Comparison of ENCODE assay signal across 9 mouse cellular contexts in genomic region chr10:99161987-99162582, GRCm38 (mm10). TPM values are rescaled to one million over a fixed set of nuclear protein-coding genes. Genes with fewer than 3 reads are reported as not detected.
DNase-seq lines count a peak whose midpoint lies in the region; ATAC-seq lines count a peak whose summit lies in the region.
"Had no signal": no experiment of that assay in that cellular context is flagged by ENCODE, and none has a peak within 500 bp of the region (broad histone marks: within the 10 kb centered on the region; RNA-seq: fewer than 3 reads in every experiment).

No protein-coding gene starts in this region.

- H3K27me3 ChIP-seq in kidney, embryonic 15.5 days = no peaks in the 10 kb centered on the region
- H3K27me3 ChIP-seq in forebrain, embryonic 13.5 days = no peaks in the 10 kb centered on the region
- H3K27me3 ChIP-seq: heart, embryonic 13.5 days had no signal

- peak; percentile 25 to 41 for DNase-seq in kidney, adult 8-10 months
- DNase-seq in T-cell, adult 2 months (ENCODE audit: low spot score) = peak; percentile 45
- DNase-seq in lung, postnatal 14 days = peak; percentile 51
- peak; percentile 30 to 33 for DNase-seq in thymus, postnatal 36 days
- DNase-seq in gastrocnemius, adult 8-10 months (ENCODE audit: low spot score in 2 of 2) = no peak

- no peak for ATAC-seq in kidney, embryonic 15.5 days (replicated peaks; ENCODE audit: low FRiP score)
- ATAC-seq in CD4-positive, CD25-positive, alpha-beta regulatory T cell, adult 4 months = peak; percentile 67
- ATAC-seq in forebrain, embryonic 13.5 days = 0 out of 2 replicates have a peak, but pooled peaks have one; percentile 48

- no peak overlapping the region for H3K4me3 ChIP-seq in kidney, embryonic 15.5 days (replicated peaks)
- no peak overlapping the region for H3K4me3 ChIP-seq in forebrain, embryonic 13.5 days
- H3K4me3 ChIP-seq: heart, embryonic 13.5 days had no signal

- H3K36me3 ChIP-seq in kidney, embryonic 15.5 days = peaks cover 11% of the 10 kb centered on the region; the same call in 1 of the 2 replicates
- peaks cover 1% of the 10 kb centered on the region; the same call in 1 of the 2 replicates for H3K36me3 ChIP-seq in forebrain, embryonic 13.5 days (ENCODE audit: poor library complexity, severe bottlenecking)

- no peak overlapping the region for H3K27ac ChIP-seq in kidney, embryonic 15.5 days
- 0 out of 2 replicates have a peak overlapping the region, but pooled peaks have one; percentile 12 for H3K27ac ChIP-seq in forebrain, embryonic 13.5 days
- H3K27ac ChIP-seq: heart, embryonic 13.5 days had no signal

- peaks cover 20% of the 10 kb centered on the region for H3K4me1 ChIP-seq in kidney, embryonic 15.5 days
- H3K4me1 ChIP-seq in forebrain, embryonic 13.5 days = peaks cover 4% of the 10 kb centered on the region; the same call in 1 of the 2 replicates

- H3K9ac ChIP-seq in kidney, embryonic 15.5 days = no peak overlapping the region
- no peak overlapping the region for H3K9ac ChIP-seq in forebrain, embryonic 13.5 days
- H3K9ac ChIP-seq: heart, embryonic 13.5 days had no signal

- H3K4me2 ChIP-seq in kidney, embryonic 15.5 days = no peak overlapping the region
- no peak overlapping the region for H3K4me2 ChIP-seq in forebrain, embryonic 13.5 days
- H3K4me2 ChIP-seq: heart, embryonic 13.5 days had no signal

- no peaks in the 10 kb centered on the region for H3K9me3 ChIP-seq in kidney, embryonic 15.5 days (replicated peaks)
- no peaks in the 10 kb centered on the region for H3K9me3 ChIP-seq in forebrain, embryonic 13.5 days (replicated peaks)
- H3K9me3 ChIP-seq: heart, embryonic 13.5 days had no signal

- 36% methylated on average over 8 of the region's 8 CpGs for WGBS in kidney, embryonic 15.5 days
- WGBS in forebrain, embryonic 13.5 days = 36% methylated on average over 8 of the region's 8 CpGs

RNA-seq across cellular contexts. Expression of gene Phxr2, which starts 36.0 kb away (rescaled TPM):
- not detected in 2 replicates for polyA plus RNA-seq in kidney, embryonic 15.5 days (2015; fragmentation: Nextera tagmentation; extraction: Ambion mirVana)
- polyA plus RNA-seq in CD4-positive, CD25-positive, alpha-beta regulatory T cell, adult 4 months (2017; shearing (Covaris generic)) = under 1 TPM in 1 of 2 experiments, not detected in 1; 0.47 TPM
- polyA plus RNA-seq in forebrain, embryonic 13.5 days (2015; fragmentation: Nextera tagmentation; extraction: Ambion mirVana) = 0.15 TPM in 1 of 2 replicates, not detected in the other
- total RNA-seq in gastrocnemius, adult 8-10 months (2022) = not detected
- polyA plus RNA-seq: heart, embryonic 13.5 days had no signal

RNA-seq across cellular contexts. Expression of gene Galnt4, which starts 54.1 kb away (rescaled TPM):
- polyA plus RNA-seq in kidney, embryonic 15.5 days (2015; fragmentation: Nextera tagmentation; extraction: Ambion mirVana) = 11.1 and 12.1 TPM in 2 replicates
- polyA plus RNA-seq in CD4-positive, CD25-positive, alpha-beta regulatory T cell, adult 4 months (2017; shearing (Covaris generic)) = 1 to 10 TPM; 2.8 to 3.3 TPM
- polyA plus RNA-seq in forebrain, embryonic 13.5 days (2015; fragmentation: Nextera tagmentation; extraction: Ambion mirVana) = 2.4 and 3.1 TPM in 2 replicates
- 1 to 10 TPM in 2 of 4 experiments, under 1 TPM in 2; 0.80 to 1.3 (median 1.1) TPM for total RNA-seq in gastrocnemius, adult 8-10 months (2022)

RNA-seq across cellular contexts. Expression of gene Poc1b, which starts 55.2 kb away (rescaled TPM):
- 21.7 and 25.5 TPM in 2 replicates for polyA plus RNA-seq in kidney, embryonic 15.5 days (2015; fragmentation: Nextera tagmentation; extraction: Ambion mirVana)
- 10 to 100 TPM; 10.0 TPM for polyA plus RNA-seq in CD4-positive, CD25-positive, alpha-beta regulatory T cell, adult 4 months (2017; shearing (Covaris generic))
- polyA plus RNA-seq in forebrain, embryonic 13.5 days (2015; fragmentation: Nextera tagmentation; extraction: Ambion mirVana) = 16.0 and 17.3 TPM in 2 replicates
- 1 to 10 TPM; 2.4 to 5.5 (median 3.7) TPM for total RNA-seq in gastrocnemius, adult 8-10 months (2022)

Comparison
In these comparisons a context has a peak if more than half of its experiments do, and no peak if none do; other contexts are left out.
1. DNase-seq: peak in kidney, adult 8-10 months (2 of 2), T-cell, adult 2 months (single experiment), lung, postnatal 14 days (single experiment) and thymus, postnatal 36 days (2 of 2); none in gastrocnemius, adult 8-10 months (0 of 2).